Mouse (Mus musculus) cerebral cortex, adult 2 months (tissue): ENCODE data around the gene Calcoco2.

Experiments
- WGBS: fragments of 180-500 bp; shearing (Covaris S2); methylation state at CpG from one replicate; pipeline ENCODE4 v1.1.7; 2018; 5-methylcytosine and 5-hydroxymethylcytosine counted together

Calcoco2 gene

DNA sequence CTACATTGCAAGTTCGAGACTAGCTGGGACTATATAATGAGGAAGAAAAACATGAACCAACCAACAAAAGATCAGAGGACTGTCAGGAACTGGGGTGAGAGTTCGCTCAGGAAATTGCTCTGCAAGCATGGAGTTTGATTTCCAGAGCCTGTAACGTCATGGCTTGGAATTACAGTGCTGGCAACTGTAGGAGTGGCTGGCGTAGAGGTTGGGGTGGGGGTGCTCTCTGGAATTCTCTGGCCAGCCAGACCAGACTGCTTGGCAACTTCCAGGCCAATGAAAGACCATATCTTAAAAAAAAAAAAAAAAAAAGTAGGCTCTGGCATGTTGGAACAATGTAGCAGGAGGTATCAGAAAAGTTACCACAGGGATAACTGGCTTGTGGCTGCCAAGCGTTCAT is 31.0 kb downstream of the Calcoco2 start:
- WGBS = 84% methylated on average over 5 of the region's 5 CpGs

DNA sequence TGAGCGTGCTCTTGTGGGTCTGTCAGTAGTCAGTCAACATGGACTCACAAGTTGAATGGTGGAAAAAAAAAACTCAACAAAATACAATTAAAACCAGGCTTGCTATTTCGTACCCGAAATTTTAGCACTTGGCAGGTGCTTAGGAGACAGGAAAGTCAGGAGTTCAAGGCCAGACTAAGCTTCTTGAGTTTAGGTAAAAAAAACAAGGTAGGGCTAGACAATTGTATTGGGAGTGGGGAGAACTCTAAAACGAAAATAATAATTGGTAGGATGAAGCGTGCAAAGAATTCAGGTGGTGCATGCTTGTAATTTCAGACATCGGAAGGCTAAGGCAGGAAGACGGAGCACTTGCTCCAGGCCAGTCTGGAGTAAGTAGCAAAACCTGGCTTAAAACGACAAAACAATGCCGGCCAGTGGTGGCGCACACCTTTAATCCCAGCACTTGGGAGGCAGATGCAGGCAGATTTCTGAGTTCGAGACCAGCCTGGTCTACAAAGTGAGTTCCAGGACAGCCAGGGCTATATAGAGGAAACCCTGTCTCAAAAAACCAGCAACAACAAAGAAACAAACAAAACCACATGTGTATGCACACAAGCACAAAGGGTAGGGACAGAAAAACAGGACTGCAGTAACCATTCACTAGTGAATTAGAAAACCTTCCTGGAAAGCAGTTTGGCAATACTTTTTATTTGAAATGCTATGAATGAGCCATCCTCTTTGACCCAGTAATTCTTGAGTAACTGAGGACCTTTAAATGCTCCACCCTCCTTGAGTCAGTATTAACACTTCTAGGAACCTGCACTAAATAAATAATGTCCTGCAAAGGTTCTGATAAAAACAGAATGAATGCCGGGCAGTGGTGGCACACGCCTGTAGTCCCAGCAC is 35.3 kb downstream of the Calcoco2 start:
- 63% methylated on average over 13 of the region's 13 CpGs for WGBS

DNA sequence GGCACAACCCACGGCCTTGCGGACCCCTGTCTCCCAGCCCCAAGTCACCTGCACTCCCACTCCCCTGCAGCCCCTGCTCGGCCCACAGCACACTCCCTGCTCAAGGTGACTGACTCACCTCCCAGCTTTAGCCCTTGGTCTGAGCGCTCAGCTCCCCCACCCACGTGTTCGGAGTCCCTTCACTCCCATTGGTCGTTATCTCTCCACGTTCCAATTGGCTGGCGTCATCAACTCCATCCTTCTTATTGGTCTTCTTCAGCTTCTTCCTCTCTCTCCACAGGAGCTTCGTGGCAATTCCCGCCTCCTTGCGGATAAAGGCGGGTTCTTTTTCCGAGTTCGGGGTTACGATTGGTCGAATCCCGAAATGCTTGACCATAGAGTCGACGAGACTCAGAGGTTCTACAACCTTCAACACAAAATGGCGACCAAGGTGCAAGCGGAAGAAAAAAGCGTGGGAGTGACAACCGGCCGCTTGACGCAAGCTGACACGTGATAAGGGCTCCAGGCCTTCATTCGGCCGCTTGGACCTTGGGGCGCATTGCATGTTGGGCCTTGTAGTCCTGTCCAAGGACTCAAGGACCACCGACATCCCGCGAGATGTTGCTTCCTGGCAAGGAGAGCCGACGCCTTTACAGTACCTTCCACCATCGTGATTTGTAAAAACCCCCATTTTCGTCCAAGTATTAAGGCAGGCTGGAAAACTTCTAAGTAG is 36.1 kb downstream of the Calcoco2 start, which contains the start of gene Atp5g1:
TSS of gene Atp5g1 (minus strand) at position 162 of the 712 bp plus-strand sequence.
- 1% methylated on average over 37 of the region's 37 CpGs for WGBS

DNA sequence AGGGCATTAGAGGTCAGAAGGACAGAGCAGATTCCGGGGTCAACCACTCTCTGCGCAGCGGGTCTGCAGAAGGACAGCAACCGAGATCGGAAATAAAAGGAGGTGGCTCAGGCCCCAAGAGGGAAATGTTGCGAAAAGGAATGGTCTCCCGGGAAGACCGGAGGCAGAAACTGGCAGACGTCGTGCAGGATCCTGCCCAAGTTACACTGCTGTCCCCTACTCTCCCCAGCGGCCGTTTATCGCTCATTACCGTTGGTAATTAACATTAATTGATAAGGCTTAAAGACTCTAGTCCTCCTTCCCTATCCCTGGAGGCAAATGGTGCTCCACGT is 36.6 kb downstream of the Calcoco2 start:
- under 1% methylated on average over 15 of the region's 15 CpGs for WGBS

DNA sequence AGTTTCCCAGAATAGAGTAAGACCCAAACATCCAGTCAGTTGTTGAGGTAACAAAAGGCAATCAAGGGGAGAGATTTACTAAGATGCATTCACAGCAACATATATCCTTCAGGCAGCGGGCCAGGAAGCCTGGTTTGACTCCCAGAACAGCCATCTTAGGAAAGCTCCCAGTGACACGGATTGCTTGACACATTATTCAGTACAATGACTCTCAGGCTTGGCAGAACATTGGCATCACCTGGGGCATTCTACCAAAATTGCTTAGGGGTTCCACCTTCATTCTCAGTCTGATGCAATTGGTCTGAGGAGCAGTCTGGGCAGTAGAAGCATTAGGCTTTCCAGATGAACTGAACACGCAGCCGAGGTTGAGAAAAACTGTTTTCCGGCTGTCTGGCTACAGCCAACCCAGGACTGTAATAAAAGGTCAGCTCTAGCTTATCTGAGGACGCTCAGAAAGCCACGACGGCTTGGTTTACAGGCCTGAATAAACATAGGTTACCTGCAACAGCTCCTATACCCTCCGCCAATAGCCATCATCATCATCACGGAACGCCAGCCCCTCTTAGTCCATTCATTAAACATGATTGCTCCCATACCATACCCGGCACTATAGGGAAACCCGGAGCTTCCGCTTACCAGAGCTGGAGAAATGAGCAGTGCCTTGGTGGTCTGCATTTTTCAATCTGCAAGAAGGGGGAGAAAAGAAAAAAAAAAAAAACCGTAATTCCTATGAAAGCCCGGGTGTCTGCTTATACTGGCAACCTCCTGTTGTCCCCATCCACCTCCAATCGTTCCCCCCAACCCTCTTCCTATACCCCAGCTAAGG is 37.2 kb downstream of the Calcoco2 start:
- WGBS = 9% methylated on average over 17 of the region's 17 CpGs

DNA sequence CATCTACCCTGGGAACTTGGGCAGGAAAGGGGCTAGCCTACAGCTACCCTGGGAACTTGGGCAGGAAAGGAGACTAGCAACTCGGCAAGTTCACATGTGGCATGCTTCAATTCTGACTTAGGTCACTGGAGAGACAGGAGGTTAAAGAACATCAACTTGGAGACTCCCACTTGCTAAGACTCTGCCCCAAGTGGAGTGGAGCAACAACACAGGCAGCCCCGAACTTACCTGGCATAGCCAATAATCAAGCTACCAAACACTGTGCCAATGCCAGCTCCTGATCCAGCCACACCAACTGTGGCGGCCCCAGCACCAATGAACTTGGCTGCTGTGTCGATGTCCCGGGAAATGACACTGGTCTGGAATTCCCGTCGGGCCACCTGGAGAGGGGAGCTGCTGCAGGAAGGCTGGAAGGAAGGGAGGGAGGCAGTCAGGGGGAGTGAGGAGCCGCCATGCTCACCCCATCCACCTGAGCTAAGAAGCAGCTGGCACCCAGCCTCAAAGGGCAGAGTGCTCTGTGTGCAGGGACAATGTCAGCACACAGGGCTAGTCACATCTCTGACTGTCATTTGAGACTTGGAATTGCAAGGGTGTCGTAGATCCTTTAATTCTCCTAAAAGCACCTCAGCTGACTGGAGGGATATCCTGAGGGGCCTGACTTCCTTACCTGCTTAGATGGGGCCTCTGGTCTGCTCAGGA is 38.3 kb downstream of the Calcoco2 start:
- WGBS = 66% methylated on average over 9 of the region's 9 CpGs

DNA sequence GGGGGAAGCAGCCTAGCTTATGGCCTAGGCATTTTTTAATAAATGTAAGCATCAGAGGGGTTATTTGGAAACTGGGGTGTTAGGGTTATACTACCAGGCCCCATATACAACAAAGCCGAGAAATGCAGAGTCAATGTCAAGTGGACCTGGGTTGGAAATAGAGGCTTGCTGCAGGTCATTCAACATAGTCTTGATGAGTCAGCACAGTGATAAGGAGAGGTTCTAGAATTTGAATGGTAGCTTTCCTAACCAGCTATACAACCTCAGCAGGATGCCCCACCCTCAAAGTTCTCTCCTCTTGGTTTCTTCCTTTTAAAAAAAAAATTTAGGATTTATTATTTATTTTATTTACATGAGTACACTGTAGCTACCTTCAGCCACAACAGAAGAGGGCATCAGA is 40.8 kb downstream of the Calcoco2 start:
- 94% methylated on average over 1 of the region's 1 CpGs for WGBS

DNA sequence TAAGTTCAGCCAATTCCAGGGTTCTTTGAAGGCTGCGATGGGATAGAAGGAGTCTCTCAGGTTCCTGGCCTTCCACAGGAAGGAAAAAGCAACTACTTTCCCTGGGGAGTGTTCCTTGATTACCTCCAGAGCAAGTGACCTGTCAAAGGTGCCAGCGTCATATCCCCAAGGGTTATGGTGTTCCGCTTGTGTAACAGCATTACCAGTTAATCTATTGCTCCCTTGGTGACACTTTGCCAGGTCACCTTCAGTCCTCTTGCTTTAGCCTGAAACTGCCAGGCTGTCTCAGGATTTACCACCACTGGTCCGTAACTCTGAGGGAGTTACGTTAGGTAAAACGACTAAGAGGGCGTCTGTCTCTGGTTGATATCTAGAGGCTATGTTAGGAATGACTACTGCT is 41.4 kb downstream of the Calcoco2 start:
- WGBS = 92% methylated on average over 7 of the region's 7 CpGs

DNA sequence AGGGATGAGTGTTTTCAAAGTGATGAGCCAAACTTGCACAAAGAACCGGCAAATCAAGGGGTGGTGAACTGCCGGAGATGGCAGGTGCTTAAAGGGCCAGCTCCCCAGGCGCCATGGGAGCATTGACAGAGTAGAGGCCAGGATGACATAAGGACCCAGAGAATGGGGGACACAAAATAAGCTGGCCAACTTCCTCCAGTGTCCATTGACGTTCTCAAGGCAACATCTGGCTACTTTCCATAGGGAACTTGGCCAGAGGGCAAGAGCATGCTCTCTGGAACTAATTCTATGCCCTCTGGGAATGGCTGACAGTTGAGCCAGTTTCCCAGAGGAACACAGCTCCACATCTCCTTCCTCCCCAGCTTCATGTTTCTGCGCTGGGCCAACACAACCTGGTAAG is 43.5 kb downstream of the Calcoco2 start:
- WGBS = 69% methylated on average over 5 of the region's 5 CpGs

DNA sequence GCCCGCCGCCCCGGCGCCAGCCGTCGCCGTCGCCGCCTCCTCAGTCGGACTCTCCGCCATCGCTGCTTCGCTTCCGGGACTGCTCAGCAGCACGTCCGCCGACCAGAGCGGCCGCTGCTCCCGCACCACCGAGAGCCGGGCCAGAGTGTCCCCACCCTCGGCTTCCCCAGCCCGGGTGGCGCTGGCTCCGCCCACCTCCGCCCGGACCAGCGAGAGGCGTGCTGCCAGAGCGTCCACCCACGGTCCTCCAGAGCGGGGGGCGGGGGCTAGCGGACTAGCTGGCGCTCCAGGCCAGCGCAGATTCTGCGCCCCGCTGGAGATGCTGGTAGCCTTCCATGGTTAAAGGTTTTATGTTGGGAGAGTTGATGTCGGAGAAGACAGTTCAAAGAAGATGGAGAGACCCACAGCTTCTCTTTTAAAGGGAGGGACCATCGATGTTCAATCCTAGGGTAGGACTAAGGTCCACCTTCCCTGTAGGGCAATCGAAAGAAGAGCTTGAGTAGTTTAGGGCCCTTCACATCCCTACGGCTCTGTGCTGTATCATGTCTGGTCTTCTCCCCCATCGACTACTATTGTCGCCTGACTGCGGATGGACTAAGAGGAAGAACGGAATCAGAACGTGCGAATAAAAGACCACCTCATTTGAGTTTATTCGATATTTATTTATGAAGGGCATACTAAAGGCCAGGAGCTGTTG is 46.4 kb downstream of the Calcoco2 start, which contains the start of gene Ube2z:
TSS of gene Ube2z (minus strand) at position 174 of the 697 bp plus-strand sequence.
- WGBS = 5% methylated on average over 39 of the region's 50 CpGs

DNA sequence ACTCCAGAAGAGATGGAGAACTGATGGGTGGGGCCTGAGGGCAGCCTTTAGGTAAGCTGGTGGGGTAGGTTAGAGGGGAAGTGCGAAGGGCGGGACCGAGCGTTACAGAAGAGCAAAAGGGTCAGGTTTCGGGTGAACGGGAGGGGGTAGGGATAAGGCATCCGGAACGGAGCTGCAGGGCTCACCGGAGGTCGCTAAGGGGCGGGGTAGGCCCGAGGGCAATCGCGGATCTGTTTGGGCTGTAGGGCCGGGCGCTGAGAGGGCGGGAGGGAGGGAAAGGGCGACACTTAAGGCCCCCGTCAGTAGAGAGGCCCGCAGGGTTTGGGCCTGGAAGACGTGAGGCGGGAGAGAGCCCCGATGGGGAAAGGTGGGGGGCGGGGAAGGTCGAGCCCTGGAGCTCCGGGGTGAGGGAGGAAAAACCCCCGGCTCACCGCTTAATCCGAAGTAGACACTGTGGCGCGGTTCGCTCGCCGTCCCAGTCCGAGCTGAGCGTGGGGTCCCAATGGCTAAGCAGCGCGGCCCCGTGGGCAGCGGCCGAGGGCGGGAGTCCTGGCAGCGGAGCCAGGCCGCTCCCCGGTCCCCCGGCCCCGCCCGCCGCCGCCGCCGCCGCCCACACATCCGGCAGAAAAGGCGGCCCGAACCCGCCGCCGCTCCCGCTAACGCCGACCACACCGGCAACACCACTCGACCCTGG is 47.1 kb downstream of the Calcoco2 start:
- under 1% methylated on average over 47 of the region's 64 CpGs for WGBS

DNA sequence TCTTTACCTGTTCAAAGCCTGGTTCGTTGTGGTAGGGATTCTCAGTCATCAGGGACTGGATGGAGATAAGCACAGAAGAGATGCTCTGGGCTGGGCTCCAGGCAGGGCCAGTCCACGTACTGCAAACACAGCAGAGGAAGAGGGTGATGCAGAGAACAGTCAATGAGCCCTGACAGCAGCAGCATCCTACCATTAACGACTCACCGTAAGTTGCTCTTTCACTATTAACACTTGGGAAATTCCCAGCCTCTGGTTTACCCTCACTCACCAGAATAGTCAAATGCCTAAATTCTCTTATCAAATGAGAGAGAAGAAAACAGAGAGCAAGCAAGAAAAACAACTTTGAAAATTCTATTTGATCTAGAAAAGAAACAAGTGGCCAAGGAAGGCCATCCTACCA is 53.5 kb downstream of the Calcoco2 start:
- WGBS = 82% methylated on average over 4 of the region's 4 CpGs

DNA sequence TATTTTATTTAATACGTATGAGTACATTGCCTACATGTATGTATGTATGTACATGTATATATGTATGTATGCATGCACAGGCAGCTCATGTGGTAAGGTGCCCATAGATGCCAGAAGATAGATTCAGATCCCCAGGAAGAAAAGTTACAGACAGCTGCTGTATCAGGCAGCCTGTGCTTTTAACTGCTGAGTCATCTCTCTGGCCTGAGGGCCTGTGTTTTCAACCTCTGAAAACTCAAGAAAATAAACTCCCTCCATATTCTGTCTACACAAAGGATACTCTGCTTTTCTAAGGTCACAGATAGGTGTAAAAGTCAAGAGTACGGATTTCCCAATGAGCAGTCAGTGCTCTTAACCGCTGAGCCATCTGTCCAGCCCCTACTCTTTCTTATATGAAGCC is 60.9 kb downstream of the Calcoco2 start:
- WGBS = 86% methylated on average over 3 of the region's 3 CpGs

DNA sequence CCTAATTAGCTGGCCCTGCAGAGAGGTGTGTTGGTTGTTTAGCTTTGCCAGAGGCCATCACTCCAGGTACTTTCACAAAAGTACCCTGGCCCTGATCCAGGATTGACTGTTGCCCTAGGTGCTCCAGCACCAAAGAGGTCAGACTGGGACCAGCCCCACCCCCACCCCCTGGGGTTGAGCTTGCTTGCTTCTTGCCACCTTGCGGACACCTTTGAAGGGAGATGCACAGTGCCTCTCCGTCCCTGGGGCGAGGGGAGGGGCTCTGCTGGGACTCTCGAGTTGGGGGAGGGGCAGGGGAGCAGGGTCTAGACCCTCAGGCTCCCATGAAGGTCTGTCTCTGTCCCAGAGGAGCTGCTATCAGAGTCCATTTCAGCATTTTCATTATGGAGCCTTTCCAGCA is 61.8 kb downstream of the Calcoco2 start:
- 85% methylated on average over 4 of the region's 4 CpGs for WGBS
